Mouse (Mus musculus) stomach, embryonic 15.5 days (tissue): ENCODE measurements at regions not wholly inside any gene's neighbourhood (a gene's known extent, or its start where the extent isn't known, plus 50 kb on each side); places are given as distances from the start of the nearest gene placed in this dataset.

Experiments
- ATAC-seq: fragments of 200-750 bp; cut with Nextera tagmentation; 2 replicates; pipeline ENCODE4 v1.8.0; 2017; ENCODE audit warnings: low read depth, moderate number of reproducible peaks, moderate TSS enrichment; ENCODE audit not compliant: insufficient read depth, low FRiP score
- H3K27ac ChIP-seq: fragments of 300-500 bp; sonication (generic); 2 replicates; pipeline ENCODE4 v1.5.1; 2015; ENCODE audit warnings: mild to moderate bottlenecking, inconsistent platforms
- H3K27me3 ChIP-seq: fragments of 300-500 bp; sonication (generic); replicated peaks from 2 replicates; pipeline ENCODE4 v1.6.1; 2015; ENCODE audit warnings: inconsistent platforms
- H3K36me3 ChIP-seq: fragments of 300-500 bp; sonication (generic); 2 replicates; pipeline ENCODE4 v1.6.1; 2015; ENCODE audit warnings: inconsistent platforms
- H3K4me1 ChIP-seq: fragments of 300-500 bp; sonication (generic); 2 replicates; pipeline ENCODE4 v1.6.1; 2015; ENCODE audit warnings: inconsistent platforms
- H3K4me2 ChIP-seq: fragments of 300-500 bp; sonication (generic); 2 replicates; pipeline ENCODE4 v1.6.1; 2015; ENCODE audit warnings: mild to moderate bottlenecking, inconsistent platforms
- H3K4me3 ChIP-seq: fragments of 300-500 bp; sonication (generic); replicated peaks from 2 replicates; pipeline ENCODE4 v1.5.1; 2015; ENCODE audit warnings: inconsistent platforms
- H3K9ac ChIP-seq: fragments of 300-500 bp; sonication (generic); 2 replicates; pipeline ENCODE4 v1.6.1; 2015; ENCODE audit warnings: inconsistent platforms
- H3K9me3 ChIP-seq: fragments of 300-500 bp; sonication (generic); 2 replicates; pipeline ENCODE4 v1.6.1; 2016; ENCODE audit warnings: inconsistent platforms
- WGBS: fragments of 180-500 bp; shearing (Covaris S2); methylation state at CpG from one replicate; pipeline ENCODE4 v1.1.7; 2015; 5-methylcytosine and 5-hydroxymethylcytosine counted together

DNA sequence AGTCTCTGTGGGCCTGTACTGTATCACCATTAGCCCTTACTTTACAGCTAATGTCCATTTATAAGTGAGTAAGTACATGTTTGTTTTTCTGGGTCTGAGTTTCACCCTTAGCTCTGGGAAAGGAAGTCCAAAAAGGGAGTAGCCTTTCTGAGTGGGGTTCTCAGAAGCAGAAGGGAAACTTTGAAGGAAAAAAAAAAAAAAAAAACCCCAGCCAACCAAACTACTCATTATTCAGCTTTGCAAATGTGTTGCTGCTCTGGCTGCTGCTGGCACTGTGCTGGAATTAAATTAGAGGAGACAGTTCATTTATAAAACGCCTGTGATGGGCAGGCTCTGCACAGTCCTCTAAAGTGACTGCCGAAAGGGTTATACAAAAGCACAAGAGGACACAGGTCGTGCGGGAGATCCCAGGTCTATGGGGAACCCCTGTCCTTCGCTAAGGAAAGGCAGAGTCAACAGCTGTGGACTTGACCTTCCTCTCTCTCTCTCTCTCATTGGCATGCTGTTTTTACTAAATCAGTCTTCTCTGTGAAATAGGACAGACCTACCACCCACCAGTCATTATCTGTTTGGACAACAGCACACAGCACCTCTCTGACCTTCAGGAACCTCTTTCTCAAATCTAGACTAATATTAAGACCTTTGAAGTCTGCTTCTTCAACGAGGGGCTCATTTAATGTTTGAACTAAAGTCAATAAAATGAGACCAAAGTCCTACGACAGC lies 165.4 kb downstream of the Cd47 start:
- Histone ChIP-seq H3K9ac (no peak overlapping the region), H3K27ac (peak overlapping the region; percentile 67; the same call in 1 of the 2 replicates), H3K4me2 (no peak overlapping the region), H3K36me3 (no peaks in the 10 kb centered on the region), H3K4me3 (no peak overlapping the region), H3K27me3 (no peaks in the 10 kb centered on the region), H3K9me3 (no peaks in the 10 kb centered on the region), H3K4me1 (peaks cover 4% of the 10 kb centered on the region)
- 30% methylated on average over 7 of the region's 7 CpGs for WGBS
- peak; percentile 19; the same call in 1 of the 2 replicates for ATAC-seq

DNA sequence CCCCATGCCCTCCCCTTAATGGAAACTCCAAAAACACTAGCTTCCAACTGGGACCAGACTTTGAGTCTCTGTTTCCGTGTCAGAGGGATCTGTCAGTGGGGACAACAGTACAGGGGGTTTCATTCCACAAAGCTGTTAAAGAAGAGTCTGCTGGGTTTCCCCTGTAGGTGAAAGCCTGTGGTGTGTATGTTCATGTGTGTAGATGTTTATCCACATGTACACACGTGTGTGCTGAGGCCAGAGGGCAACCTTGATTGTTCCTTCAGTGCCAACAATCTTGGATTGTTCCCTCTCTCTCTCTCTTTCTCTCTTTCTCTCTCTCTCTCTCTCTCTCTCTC lies 165.9 kb downstream of the Cd47 start:
- ATAC-seq: no peak
- H3K4me3 ChIP-seq: no peak overlapping the region
- WGBS: 57% methylated on average over 2 of the region's 2 CpGs
- H3K36me3 ChIP-seq: no peaks in the 10 kb centered on the region
- H3K27ac ChIP-seq: peak overlapping the region; percentile 67; the same call in 1 of the 2 replicates
- no peaks in the 10 kb centered on the region for H3K27me3 ChIP-seq
- no peak overlapping the region for H3K4me2 ChIP-seq
- no peaks in the 10 kb centered on the region for H3K9me3 ChIP-seq
- H3K9ac ChIP-seq: no peak overlapping the region
- peaks cover 4% of the 10 kb centered on the region for H3K4me1 ChIP-seq

GRCm38 (mm10) chr16:49967110-49967509 lies 166.8 kb downstream of the Cd47 start:
- no peak overlapping the region for H3K4me3 ChIP-seq
- no peak overlapping the region for H3K27ac ChIP-seq
- no peak overlapping the region for H3K9ac ChIP-seq
- H3K36me3 ChIP-seq: no peaks in the 10 kb centered on the region
- 89% methylated on average over 7 of the region's 7 CpGs for WGBS
- no peak overlapping the region for H3K4me2 ChIP-seq
- H3K27me3 ChIP-seq: no peaks in the 10 kb centered on the region
- peaks cover 4% of the 10 kb centered on the region for H3K4me1 ChIP-seq
- no peaks in the 10 kb centered on the region for H3K9me3 ChIP-seq
- no peak for ATAC-seq

DNA sequence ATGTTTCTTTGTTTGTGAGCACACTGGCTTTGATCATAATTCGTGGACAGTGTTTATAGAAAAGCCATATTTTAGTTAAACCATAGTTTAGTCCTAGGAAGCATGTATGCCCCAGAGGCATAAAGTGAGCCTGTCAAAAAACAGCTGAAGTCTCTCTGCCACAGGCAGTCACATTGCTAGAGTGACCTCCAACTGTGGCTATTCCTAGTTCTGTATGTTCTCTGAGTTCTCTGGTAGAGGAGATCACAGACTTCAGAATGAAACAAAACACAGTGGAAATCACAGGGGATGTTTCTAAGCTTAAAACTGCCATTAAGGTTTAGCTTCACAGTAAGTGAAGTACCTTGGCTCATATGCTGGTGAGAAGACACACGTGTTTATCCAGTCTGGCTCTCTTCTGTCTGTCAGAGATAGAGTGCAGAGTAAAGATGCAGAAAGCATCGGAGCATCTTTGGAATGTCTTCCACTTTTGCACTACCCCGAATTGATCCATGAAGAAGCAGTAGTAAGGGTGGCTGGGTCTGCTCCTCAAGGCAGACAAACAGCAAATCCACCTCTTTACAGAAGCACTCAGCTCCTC lies 168.0 kb downstream of the Cd47 start:
- H3K9me3 ChIP-seq: no peaks in the 10 kb centered on the region
- no peak overlapping the region for H3K27ac ChIP-seq
- no peak for ATAC-seq
- H3K36me3 ChIP-seq: no peaks in the 10 kb centered on the region
- no peaks in the 10 kb centered on the region for H3K27me3 ChIP-seq
- no peak overlapping the region for H3K4me2 ChIP-seq
- H3K9ac ChIP-seq: no peak overlapping the region
- H3K4me1 ChIP-seq: peaks cover 4% of the 10 kb centered on the region
- no peak overlapping the region for H3K4me3 ChIP-seq
- WGBS: 41% methylated on average over 4 of the region's 4 CpGs

DNA sequence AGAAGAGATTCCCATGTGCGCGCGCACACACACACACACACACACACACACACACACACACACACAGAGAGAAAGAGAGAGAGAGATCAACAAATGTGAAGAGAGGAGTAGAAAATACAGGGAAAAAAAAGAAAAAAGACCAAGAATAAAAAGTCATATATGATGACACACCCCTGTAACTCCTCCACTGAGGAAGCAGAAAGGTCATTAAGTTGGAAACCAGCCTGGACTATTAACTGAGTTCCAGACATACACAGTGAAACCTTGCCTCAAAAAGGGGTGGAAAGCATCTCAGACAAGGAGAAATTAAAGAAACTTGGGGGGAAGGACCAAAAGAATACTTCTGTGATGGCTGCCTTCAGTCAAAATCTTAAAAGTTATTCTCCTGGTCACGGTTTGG lies 168.7 kb downstream of the Cd47 start:
- Histone ChIP-seq H3K9ac (no peak overlapping the region), H3K27me3 (no peaks in the 10 kb centered on the region), H3K4me1 (no peaks in the 10 kb centered on the region; the same call in 1 of the 2 replicates), H3K36me3 (no peaks in the 10 kb centered on the region), H3K4me2 (no peak overlapping the region), H3K9me3 (no peaks in the 10 kb centered on the region), H3K4me3 (no peak overlapping the region), H3K27ac (no peak overlapping the region)
- 84% methylated on average over 4 of the region's 4 CpGs for WGBS
- ATAC-seq: no peak

- Histone ChIP-seq H3K4me1 (no peaks in the 10 kb centered on the region; the same call in 1 of the 2 replicates), H3K36me3 (no peaks in the 10 kb centered on the region), H3K9me3 (no peaks in the 10 kb centered on the region), H3K4me3 (no peak overlapping the region), H3K27ac (no peak overlapping the region), H3K9ac (no peak overlapping the region), H3K27me3 (no peaks in the 10 kb centered on the region), H3K4me2 (no peak overlapping the region)
- no peak for ATAC-seq
- WGBS: 92% methylated on average over 2 of the region's 2 CpGs
These were observed 169.5 kb downstream of the Cd47 start for GRCm38 (mm10) chr16:49969693-49970296.

- Histone ChIP-seq H3K27ac (no peak overlapping the region), H3K9ac (no peak overlapping the region), H3K27me3 (no peaks in the 10 kb centered on the region), H3K36me3 (no peaks in the 10 kb centered on the region), H3K4me3 (no peak overlapping the region), H3K9me3 (no peaks in the 10 kb centered on the region), H3K4me1 (no peaks in the 10 kb centered on the region; the same call in 1 of the 2 replicates), H3K4me2 (no peak overlapping the region)
- 0 out of 2 replicates have a peak, but pooled peaks have one; percentile 57 for ATAC-seq
- WGBS: 53% methylated on average over 2 of the region's 2 CpGs
These were observed 170.0 kb downstream of the Cd47 start for GRCm38 (mm10) chr16:49970297-49970804.

DNA sequence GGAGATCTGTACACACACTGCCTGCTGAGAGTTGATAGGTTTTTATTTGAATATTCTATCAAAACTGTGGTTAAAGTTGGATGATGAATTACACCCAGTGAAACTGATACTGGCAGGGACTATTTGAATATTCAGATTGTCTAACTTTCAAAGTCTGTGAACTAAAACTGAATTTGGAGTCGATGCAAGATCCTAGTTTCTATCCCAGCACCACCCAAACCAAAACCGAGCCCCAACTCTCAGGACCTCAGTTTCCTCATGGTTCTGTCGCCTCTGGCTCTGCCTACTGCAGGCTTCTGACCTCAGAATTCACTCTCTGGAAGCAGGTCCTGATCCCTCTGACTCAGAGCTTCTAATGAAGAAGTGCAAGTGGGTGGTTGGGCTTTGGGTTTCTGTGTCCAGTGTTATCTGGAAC lies 170.8 kb downstream of the Cd47 start:
- ATAC-seq: no peak
- WGBS: 88% methylated on average over 3 of the region's 3 CpGs
- no peaks in the 10 kb centered on the region for H3K4me1 ChIP-seq

GRCm38 (mm10) chr16:49977276-49977675 lies 176.9 kb downstream of the Cd47 start:
- Histone ChIP-seq H3K9ac (no peak overlapping the region), H3K36me3 (no peaks in the 10 kb centered on the region), H3K4me2 (no peak overlapping the region), H3K4me1 (no peaks in the 10 kb centered on the region), H3K27ac (no peak overlapping the region), H3K27me3 (no peaks in the 10 kb centered on the region), H3K4me3 (no peak overlapping the region), H3K9me3 (no peaks in the 10 kb centered on the region)
- 68% methylated on average over 2 of the region's 2 CpGs for WGBS
- ATAC-seq: no peak

More for the DNA sequence above, 170.8 kb downstream of the Cd47 start:
- Histone ChIP-seq H3K36me3 (no peaks in the 10 kb centered on the region), H3K4me2 (no peak overlapping the region), H3K9ac (no peak overlapping the region), H3K27me3 (no peaks in the 10 kb centered on the region), H3K27ac (no peak overlapping the region), H3K4me3 (no peak overlapping the region), H3K9me3 (no peaks in the 10 kb centered on the region)

GRCm38 (mm10) chr16:49979426-49979940 lies 179.2 kb downstream of the Cd47 start:
- WGBS: 88% methylated on average over 4 of the region's 4 CpGs
- H3K4me1 ChIP-seq: no peaks in the 10 kb centered on the region
- H3K27me3 ChIP-seq: no peaks in the 10 kb centered on the region
- H3K27ac ChIP-seq: no peak overlapping the region
- no peak for ATAC-seq
- H3K4me2 ChIP-seq: no peak overlapping the region
- H3K9ac ChIP-seq: no peak overlapping the region
- H3K4me3 ChIP-seq: no peak overlapping the region
- no peaks in the 10 kb centered on the region for H3K36me3 ChIP-seq
- no peaks in the 10 kb centered on the region for H3K9me3 ChIP-seq

DNA sequence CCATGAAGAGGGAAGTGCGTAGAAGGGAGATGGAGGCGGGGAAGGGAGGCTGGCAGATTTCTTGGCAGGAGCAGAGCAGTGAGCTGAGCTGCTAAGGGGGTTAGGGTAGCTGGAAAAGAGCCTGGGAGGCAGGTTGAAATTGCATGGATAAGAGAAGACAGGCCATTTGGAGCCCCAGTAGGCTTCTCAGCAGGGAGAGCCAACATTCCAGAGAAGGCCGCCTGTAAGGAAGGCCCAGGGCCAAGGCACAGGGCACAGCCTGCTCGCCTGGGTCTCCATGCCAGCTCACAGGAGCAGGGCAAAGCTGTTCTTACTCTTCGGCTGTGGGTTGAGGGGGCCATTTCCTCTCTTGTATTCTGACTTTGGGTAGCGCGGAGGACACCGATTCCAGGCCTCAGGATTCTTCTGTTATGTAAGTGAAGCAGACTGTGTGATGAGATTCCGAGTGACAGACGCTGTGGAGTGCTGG lies 179.9 kb downstream of the Cd47 start:
- no peak for ATAC-seq
- no peak overlapping the region for H3K9ac ChIP-seq
- H3K4me2 ChIP-seq: no peak overlapping the region
- no peaks in the 10 kb centered on the region for H3K9me3 ChIP-seq
- WGBS: 73% methylated on average over 10 of the region's 10 CpGs
- H3K27ac ChIP-seq: no peak overlapping the region
- no peaks in the 10 kb centered on the region for H3K36me3 ChIP-seq
- no peaks in the 10 kb centered on the region for H3K27me3 ChIP-seq
- no peak overlapping the region for H3K4me3 ChIP-seq
- no peaks in the 10 kb centered on the region for H3K4me1 ChIP-seq

DNA sequence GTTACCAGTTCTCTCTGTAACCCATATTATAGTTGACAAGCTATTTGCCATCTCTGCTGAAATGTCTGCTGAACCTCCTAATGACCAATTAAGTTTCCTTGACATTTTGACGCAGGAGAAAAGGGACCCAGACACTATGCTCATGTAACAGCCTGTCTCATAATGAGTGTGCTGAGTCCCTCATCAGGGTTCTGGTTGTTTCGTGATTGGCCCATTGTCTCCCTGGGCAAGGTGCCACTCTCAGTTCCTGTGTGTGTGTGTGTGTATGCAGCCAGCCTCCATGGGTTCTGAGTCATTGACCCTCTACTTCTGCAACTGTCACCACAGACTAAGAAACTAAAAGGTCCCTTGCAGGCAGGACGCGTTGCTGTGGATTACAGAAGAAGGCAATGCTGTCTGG lies 181.8 kb downstream of the Cd47 start:
- no peak overlapping the region for H3K4me3 ChIP-seq
- H3K27me3 ChIP-seq: no peaks in the 10 kb centered on the region
- H3K4me1 ChIP-seq: no peaks in the 10 kb centered on the region
- no peaks in the 10 kb centered on the region for H3K36me3 ChIP-seq
- no peak overlapping the region for H3K27ac ChIP-seq
- H3K4me2 ChIP-seq: no peak overlapping the region
- 73% methylated on average over 4 of the region's 4 CpGs for WGBS
- no peak overlapping the region for H3K9ac ChIP-seq
- no peak for ATAC-seq
- H3K9me3 ChIP-seq: no peaks in the 10 kb centered on the region
